Mouse (Mus musculus) embryonic facial prominence, embryonic 15.5 days (tissue): Measurements from ENCODE around the gene Tgfbr1. TPM values are rescaled to one million over a fixed set of nuclear protein-coding genes. Genes with fewer than 3 reads are reported as not detected.

Experiments
- ATAC-seq: fragments of 200-750 bp; cut with Nextera tagmentation; 2 replicates; pipeline ENCODE4 v1.8.0; 2017; ENCODE audit warnings: low read depth, moderate TSS enrichment; ENCODE audit not compliant: insufficient number of reproducible peaks, low FRiP score, low TSS enrichment
- H3K27ac ChIP-seq: fragments of 300-500 bp; sonication (generic); replicated peaks from 2 replicates; pipeline ENCODE4 v1.5.1; 2015; ENCODE audit warnings: mild to moderate bottlenecking, inconsistent platforms
- H3K27me3 ChIP-seq: fragments of 300-500 bp; sonication (generic); 2 replicates; pipeline ENCODE4 v1.6.1; 2015; ENCODE audit warnings: inconsistent platforms
- H3K36me3 ChIP-seq: fragments of 300-500 bp; sonication (generic); 2 replicates; pipeline ENCODE4 v1.6.1; 2015; ENCODE audit warnings: mild to moderate bottlenecking, inconsistent platforms
- H3K4me1 ChIP-seq: fragments of 300-500 bp; sonication (generic); 2 replicates; pipeline ENCODE4 v1.6.1; 2015; ENCODE audit warnings: inconsistent platforms
- H3K4me2 ChIP-seq: fragments of 300-500 bp; sonication (generic); replicated peaks from 2 replicates; pipeline ENCODE4 v1.6.1; 2015; ENCODE audit warnings: mild to moderate bottlenecking, inconsistent platforms
- H3K4me3 ChIP-seq: fragments of 300-500 bp; sonication (generic); replicated peaks from 2 replicates; pipeline ENCODE4 v1.5.1; 2015; ENCODE audit warnings: mild to moderate bottlenecking, inconsistent platforms
- H3K9ac ChIP-seq: fragments of 300-500 bp; sonication (generic); 2 replicates; pipeline ENCODE4 v1.6.1; 2015; ENCODE audit warnings: inconsistent platforms
- H3K9me3 ChIP-seq: fragments of 300-500 bp; sonication (generic); replicated peaks from 2 replicates; pipeline ENCODE4 v1.6.1; 2016; ENCODE audit warnings: inconsistent platforms
- WGBS: fragments of 180-500 bp; shearing (Covaris S2); methylation state at CpG from one replicate; pipeline ENCODE4 v1.1.7; 2015; 5-methylcytosine and 5-hydroxymethylcytosine counted together
- polyA plus RNA-seq: library from polyadenylated mRNA; unstranded; fragments of >200 nt; fragmentation: Nextera tagmentation; extraction: Ambion mirVana; gene quantifications from 2 replicates; pipeline ENCODE4 v1.2.1, GENCODE M21; 2015

Tgfbr1 gene
- polyA plus RNA-seq, 1 experiment from 2014 or later, result 32.0 TPM

GRCm38 (mm10) chr4:47319561-47320321 is 33.3 kb upstream of the Tgfbr1 start:
- no peak overlapping the region for H3K4me3 ChIP-seq
- 77% methylated on average over 10 of the region's 10 CpGs for WGBS
- H3K36me3 ChIP-seq, result no peaks in the 10 kb centered on the region
- H3K27ac ChIP-seq, result no peak overlapping the region
- no peaks in the 10 kb centered on the region for H3K4me1 ChIP-seq
- no peak overlapping the region for H3K9ac ChIP-seq
- no peaks in the 10 kb centered on the region for H3K9me3 ChIP-seq
- ATAC-seq, result no peak
- H3K27me3 ChIP-seq, result no peaks in the 10 kb centered on the region
- no peak overlapping the region for H3K4me2 ChIP-seq

DNA sequence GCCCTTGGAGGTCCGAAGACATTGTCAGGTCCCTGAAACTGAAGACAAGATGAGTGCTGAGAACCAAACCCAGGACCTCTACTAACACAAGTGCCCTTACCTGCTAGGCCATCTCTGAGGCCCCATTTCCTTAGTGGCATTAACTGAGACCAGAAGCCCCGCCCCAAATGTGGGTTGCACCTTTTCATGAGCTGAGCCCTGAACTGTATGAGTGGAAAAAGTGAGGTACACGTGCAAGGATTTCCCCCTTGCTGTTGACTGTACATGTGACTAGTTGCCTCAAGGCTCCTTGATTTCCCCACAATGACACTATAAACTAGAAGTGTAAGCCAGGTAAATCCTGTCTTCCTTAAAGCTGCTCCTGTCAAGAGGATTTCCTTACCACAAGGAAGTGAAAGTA is 30.7 kb upstream of the Tgfbr1 start:
- Histone ChIP-seq H3K27me3 (no peaks in the 10 kb centered on the region), H3K9me3 (no peaks in the 10 kb centered on the region), H3K36me3 (no peaks in the 10 kb centered on the region), H3K27ac (no peak overlapping the region), H3K4me3 (no peak overlapping the region), H3K4me1 (no peaks in the 10 kb centered on the region), H3K4me2 (no peak overlapping the region), H3K9ac (no peak overlapping the region)
- 66% methylated on average over 3 of the region's 3 CpGs for WGBS
- no peak for ATAC-seq

GRCm38 (mm10) chr4:47324206-47324605 is 28.8 kb upstream of the Tgfbr1 start:
- no peak overlapping the region for H3K9ac ChIP-seq
- 69% methylated on average over 1 of the region's 1 CpGs for WGBS
- no peak for ATAC-seq
- no peaks in the 10 kb centered on the region for H3K9me3 ChIP-seq
- H3K4me2 ChIP-seq, result no peak overlapping the region
- H3K27me3 ChIP-seq, result no peaks in the 10 kb centered on the region
- H3K4me1 ChIP-seq, result no peaks in the 10 kb centered on the region
- no peaks in the 10 kb centered on the region for H3K36me3 ChIP-seq
- no peak overlapping the region for H3K27ac ChIP-seq
- no peak overlapping the region for H3K4me3 ChIP-seq

DNA sequence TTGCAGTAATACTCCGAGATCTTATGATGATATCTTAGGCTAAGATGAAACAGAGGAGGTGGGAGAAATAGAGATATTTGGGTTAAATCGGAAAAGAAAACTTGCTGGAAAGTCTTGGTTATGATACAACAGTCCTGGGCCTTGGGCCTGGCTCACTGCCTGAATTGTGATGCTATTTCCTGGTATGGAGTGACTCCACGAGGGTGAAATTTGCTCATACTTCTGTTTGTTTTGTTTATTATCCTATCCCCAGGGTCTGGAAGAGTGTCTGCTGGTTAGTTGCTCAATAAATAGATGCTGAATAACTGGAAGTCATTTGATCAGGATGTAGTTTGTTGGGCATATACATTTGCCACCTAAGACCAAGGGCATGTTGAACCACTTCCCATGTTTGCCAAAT is 25.2 kb upstream of the Tgfbr1 start:
- no peak overlapping the region for H3K27ac ChIP-seq
- no peak overlapping the region for H3K4me3 ChIP-seq
- ATAC-seq, result no peak
- no peak overlapping the region for H3K4me2 ChIP-seq
- no peak overlapping the region for H3K9ac ChIP-seq
- no peaks in the 10 kb centered on the region for H3K9me3 ChIP-seq
- H3K27me3 ChIP-seq, result no peaks in the 10 kb centered on the region
- no peaks in the 10 kb centered on the region for H3K36me3 ChIP-seq
- H3K4me1 ChIP-seq, result no peaks in the 10 kb centered on the region
- 68% methylated on average over 3 of the region's 3 CpGs for WGBS

DNA sequence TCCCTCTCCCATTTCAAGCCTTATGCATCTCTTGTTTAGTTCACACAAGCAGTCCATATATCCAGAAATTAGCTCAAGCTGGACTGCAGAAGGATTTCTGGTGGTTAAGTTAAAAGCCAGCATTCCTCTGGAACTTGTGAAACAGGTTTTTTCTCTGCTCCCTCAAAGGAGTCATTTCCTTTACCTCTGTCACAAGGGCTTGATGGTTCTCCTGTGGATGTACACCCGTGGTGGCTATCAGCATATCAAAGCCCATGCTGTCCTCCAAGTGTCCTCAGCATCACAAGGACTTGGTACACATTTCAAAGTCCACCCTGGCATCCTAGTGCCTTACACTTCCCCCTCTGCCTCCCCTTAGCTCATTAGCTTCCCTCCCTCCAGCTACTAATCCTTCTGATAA is 23.7 kb upstream of the Tgfbr1 start:
- Histone ChIP-seq H3K27me3 (no peaks in the 10 kb centered on the region), H3K36me3 (no peaks in the 10 kb centered on the region), H3K4me2 (no peak overlapping the region), H3K4me3 (no peak overlapping the region), H3K9ac (no peak overlapping the region), H3K9me3 (no peaks in the 10 kb centered on the region), H3K27ac (no peak overlapping the region), H3K4me1 (no peaks in the 10 kb centered on the region)
- no peak for ATAC-seq
- 3% methylated on average over 1 of the region's 1 CpGs for WGBS

GRCm38 (mm10) chr4:47330378-47331052 is 22.5 kb upstream of the Tgfbr1 start:
- Histone ChIP-seq H3K9ac (no peak overlapping the region), H3K9me3 (no peaks in the 10 kb centered on the region), H3K27ac (no peak overlapping the region), H3K4me1 (no peaks in the 10 kb centered on the region), H3K4me2 (no peak overlapping the region), H3K4me3 (no peak overlapping the region), H3K36me3 (no peaks in the 10 kb centered on the region), H3K27me3 (no peaks in the 10 kb centered on the region)
- no peak for ATAC-seq
- 86% methylated on average over 13 of the region's 13 CpGs for WGBS

DNA sequence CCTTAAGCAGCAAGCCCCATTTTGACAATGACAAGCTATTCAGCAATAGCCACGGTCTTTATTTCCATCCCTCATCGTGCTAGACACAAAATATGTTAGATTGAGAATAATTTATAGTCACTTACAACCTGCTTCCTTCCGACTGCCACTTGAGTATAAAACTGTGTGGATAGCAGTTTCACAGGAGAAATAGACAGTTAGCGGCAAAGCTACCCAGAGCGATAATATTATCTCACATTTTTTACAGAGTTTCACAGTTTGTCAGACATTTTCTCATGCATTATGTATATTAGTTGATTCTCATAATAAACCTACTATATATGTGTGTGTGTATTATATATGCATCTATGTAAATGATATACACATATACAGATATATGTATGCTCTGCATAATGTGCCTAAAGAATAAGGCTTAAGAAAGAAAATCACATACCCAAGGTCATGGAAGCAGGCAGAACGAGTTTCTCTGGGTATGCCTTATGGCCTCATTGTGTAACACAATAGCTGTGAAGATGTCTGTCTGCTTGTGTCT is 20.1 kb upstream of the Tgfbr1 start:
- H3K4me1 ChIP-seq, result no peaks in the 10 kb centered on the region
- no peaks in the 10 kb centered on the region for H3K9me3 ChIP-seq
- H3K9ac ChIP-seq, result no peak overlapping the region
- H3K27me3 ChIP-seq, result no peaks in the 10 kb centered on the region
- no peak overlapping the region for H3K4me2 ChIP-seq
- H3K36me3 ChIP-seq, result no peaks in the 10 kb centered on the region
- no peak overlapping the region for H3K27ac ChIP-seq
- 82% methylated on average over 6 of the region's 6 CpGs for WGBS
- no peak overlapping the region for H3K4me3 ChIP-seq
- no peak for ATAC-seq

DNA sequence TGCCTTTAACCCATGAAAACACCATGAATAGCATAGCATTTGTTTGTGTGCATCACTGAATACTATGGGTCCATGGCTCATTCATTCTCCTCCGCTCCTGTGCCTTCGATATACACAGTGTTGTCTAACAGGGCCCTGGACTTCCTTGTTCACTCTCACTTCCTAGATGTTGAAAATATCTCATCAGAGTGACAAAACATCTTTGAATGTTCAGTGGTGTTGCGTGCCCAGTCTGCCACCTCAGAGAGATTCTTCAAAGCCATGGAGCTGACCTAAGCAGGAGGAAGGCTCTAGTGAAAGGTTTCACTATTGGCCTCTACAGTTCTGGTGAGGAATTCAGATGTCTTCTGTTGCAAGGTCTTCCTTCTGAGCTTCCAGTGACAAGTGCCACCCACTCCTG is 19.5 kb upstream of the Tgfbr1 start:
- Histone ChIP-seq H3K4me2 (no peak overlapping the region), H3K27me3 (no peaks in the 10 kb centered on the region), H3K36me3 (no peaks in the 10 kb centered on the region), H3K27ac (no peak overlapping the region), H3K4me3 (no peak overlapping the region), H3K9ac (no peak overlapping the region), H3K4me1 (no peaks in the 10 kb centered on the region), H3K9me3 (no peaks in the 10 kb centered on the region)
- no peak for ATAC-seq
- WGBS, result 89% methylated on average over 3 of the region's 3 CpGs

- no peak overlapping the region for H3K4me2 ChIP-seq
- WGBS, result 59% methylated on average over 3 of the region's 3 CpGs
- no peak overlapping the region for H3K27ac ChIP-seq
- no peaks in the 10 kb centered on the region for H3K36me3 ChIP-seq
- peak; percentile 58; the same call in 1 of the 2 replicates for ATAC-seq
- H3K9ac ChIP-seq, result no peak overlapping the region
- H3K4me1 ChIP-seq, result peaks cover 8% of the 10 kb centered on the region; the same call in 1 of the 2 replicates
- H3K27me3 ChIP-seq, result no peaks in the 10 kb centered on the region
- no peak overlapping the region for H3K4me3 ChIP-seq
- H3K9me3 ChIP-seq, result no peaks in the 10 kb centered on the region
These were observed 16.0 kb upstream of the Tgfbr1 start for GRCm38 (mm10) chr4:47336941-47337600.

DNA sequence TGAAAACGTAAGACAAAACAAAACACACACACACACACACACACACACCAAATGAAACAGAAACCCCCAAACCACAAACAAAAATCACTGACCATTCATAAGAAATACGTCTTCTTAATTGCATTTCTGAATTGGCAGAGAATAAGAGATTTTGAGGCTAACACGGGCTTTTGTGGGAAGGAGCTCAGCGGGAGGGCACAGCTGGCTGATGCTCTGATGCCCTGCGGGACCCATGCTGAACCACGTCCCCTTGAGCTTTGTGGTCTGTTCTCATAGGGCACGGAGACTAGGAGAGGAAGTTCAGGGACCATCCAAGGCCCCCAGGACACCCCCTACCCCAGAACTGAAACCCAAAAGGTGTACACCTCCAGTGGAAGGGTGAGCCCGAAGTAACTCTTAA is 10.4 kb upstream of the Tgfbr1 start:
- Histone ChIP-seq H3K4me2 (peak overlapping the region; percentile 22; the same call in 1 of the 2 replicates), H3K9me3 (no peaks in the 10 kb centered on the region), H3K9ac (no peak overlapping the region), H3K27ac (no peak overlapping the region), H3K27me3 (no peaks in the 10 kb centered on the region), H3K36me3 (no peaks in the 10 kb centered on the region), H3K4me1 (peaks cover 20% of the 10 kb centered on the region; the same call in 1 of the 2 replicates), H3K4me3 (no peak overlapping the region)
- no peak for ATAC-seq
- 24% methylated on average over 8 of the region's 8 CpGs for WGBS

GRCm38 (mm10) chr4:47347022-47347421 is 6.0 kb upstream of the Tgfbr1 start:
- Histone ChIP-seq H3K36me3 (no peaks in the 10 kb centered on the region), H3K4me2 (no peak overlapping the region), H3K9ac (no peak overlapping the region), H3K9me3 (no peaks in the 10 kb centered on the region), H3K27me3 (no peaks in the 10 kb centered on the region), H3K4me3 (no peak overlapping the region), H3K27ac (no peak overlapping the region), H3K4me1 (peaks cover 32% of the 10 kb centered on the region)
- ATAC-seq, result no peak
- 86% methylated on average over 4 of the region's 4 CpGs for WGBS
